Comparison of ENCODE assay signal across 13 mouse cellular contexts in genomic region chr16:21527271-21528007, GRCm38 (mm10).
"Had no signal": no experiment of that assay in that cellular context is flagged by ENCODE, and none has a peak within 500 bp of the region (broad histone marks: within the 10 kb centered on the region; RNA-seq: fewer than 3 reads in every experiment).

No protein-coding gene starts in this region.

- DNase-seq: lung, embryonic 14.5 days; lung, postnatal 10 days; lung, postnatal 4 days; right cerebral cortex, postnatal 14 days; thymus, adult 2 months; thymus, postnatal 25 days had no signal

- H3K9me3 ChIP-seq: limb, embryonic 15.5 days; liver, embryonic 12.5 days; midbrain, embryonic 15.5 days; neural tube, embryonic 12.5 days; stomach, embryonic 15.5 days had no signal

- ATAC-seq: liver, embryonic 12.5 days; midbrain, embryonic 15.5 days had no signal

- H3K4me3 ChIP-seq: left cerebral cortex, adult 2 months; limb, embryonic 15.5 days; liver, embryonic 12.5 days; midbrain, embryonic 15.5 days; neural tube, embryonic 12.5 days; stomach, embryonic 15.5 days had no signal

- H3K4me2 ChIP-seq: limb, embryonic 15.5 days; liver, embryonic 12.5 days; lung, embryonic 14.5 days; midbrain, embryonic 11.5 days; midbrain, embryonic 15.5 days; neural tube, embryonic 12.5 days; stomach, embryonic 15.5 days had no signal

- H3K4me1 ChIP-seq: limb, embryonic 15.5 days; midbrain, embryonic 15.5 days; neural tube, embryonic 12.5 days; stomach, embryonic 15.5 days had no signal

- H3K27ac ChIP-seq: left cerebral cortex, adult 2 months; limb, embryonic 15.5 days; liver, embryonic 12.5 days; midbrain, embryonic 15.5 days; neural tube, embryonic 12.5 days; stomach, embryonic 15.5 days had no signal

- H3K36me3 ChIP-seq: midbrain, embryonic 15.5 days; neural tube, embryonic 12.5 days; stomach, embryonic 15.5 days had no signal

- H3K27me3 ChIP-seq: limb, embryonic 15.5 days; liver, embryonic 12.5 days; midbrain, embryonic 15.5 days; neural tube, embryonic 12.5 days; stomach, embryonic 15.5 days had no signal

- H3K9ac ChIP-seq: limb, embryonic 15.5 days; liver, embryonic 12.5 days; lung, embryonic 14.5 days; midbrain, embryonic 15.5 days; neural tube, embryonic 12.5 days; stomach, embryonic 15.5 days had no signal
